ENCODE assay signal across 46 mouse cellular contexts in genomic region chr9:14726005-14726404, GRCm38 (mm10). TPM values are rescaled to one million over a fixed set of nuclear protein-coding genes. Genes with fewer than 3 reads are reported as not detected.
"Had no signal": no experiment of that assay in that cellular context is flagged by ENCODE, and none has a peak within 500 bp of the region (broad histone marks: within the 10 kb centered on the region; RNA-seq: fewer than 3 reads in every experiment).

No protein-coding gene starts in this region.

- H3K4me1 ChIP-seq: heart, embryonic 12.5 days; hindbrain, embryonic 12.5 days; intestine, embryonic 15.5 days had no signal

- ATAC-seq: hindbrain, embryonic 16.5 days; hindbrain, postnatal 0 days; inflammation-experienced regulatory T-cells, adult 6 months; intestine, embryonic 15.5 days; intestine, embryonic 16.5 days; intestine, postnatal 0 days had no signal

- DNase-seq: heart, postnatal 10 days; heart, postnatal 14 days; heart, postnatal 36 days; heart, postnatal 4 days; kidney, adult 11 months; kidney, adult 2 months; kidney, adult 8-10 months; kidney, adult 9 months; kidney, postnatal 10 days; kidney, postnatal 14 days; kidney, postnatal 25 days; kidney, postnatal 36 days; kidney, postnatal 4 days; layer of hippocampus, adult 9-11 months; layer of hippocampus, postnatal 36 days had no signal

- H3K9ac ChIP-seq: heart, embryonic 12.5 days; heart, embryonic 13.5 days; heart, embryonic 15.5 days; hindbrain, embryonic 12.5 days; hindbrain, embryonic 13.5 days; hindbrain, embryonic 14.5 days; hindbrain, embryonic 15.5 days; intestine, embryonic 15.5 days; kidney, embryonic 15.5 days had no signal

- H3K4me2 ChIP-seq: heart, embryonic 11.5 days; heart, embryonic 12.5 days; heart, embryonic 13.5 days; heart, embryonic 15.5 days; hindbrain, embryonic 12.5 days; hindbrain, embryonic 13.5 days; hindbrain, embryonic 14.5 days; hindbrain, embryonic 15.5 days; intestine, embryonic 15.5 days; kidney, embryonic 15.5 days had no signal

- H3K27me3 ChIP-seq: heart, embryonic 13.5 days; heart, embryonic 15.5 days; intestine, embryonic 15.5 days; kidney, embryonic 15.5 days had no signal

- H3K4me3 ChIP-seq: heart, embryonic 10.5 days; heart, embryonic 12.5 days; heart, embryonic 13.5 days; heart, embryonic 15.5 days; hindbrain, embryonic 10.5 days; hindbrain, embryonic 12.5 days; hindbrain, embryonic 13.5 days; hindbrain, embryonic 15.5 days; intestine, embryonic 15.5 days; kidney, embryonic 15.5 days; layer of hippocampus, adult 2 months; left cerebral cortex, adult 2 months had no signal

- H3K27ac ChIP-seq: heart, embryonic 10.5 days; heart, embryonic 13.5 days; heart, embryonic 15.5 days; hindbrain, embryonic 10.5 days; hindbrain, embryonic 12.5 days; hindbrain, embryonic 13.5 days; hindbrain, embryonic 14.5 days; hindbrain, embryonic 15.5 days; hindbrain, postnatal 0 days; intestine, embryonic 15.5 days; kidney, embryonic 15.5 days; kidney, postnatal 0 days; layer of hippocampus, adult 2 months; left cerebral cortex, adult 2 months had no signal

- H3K9me3 ChIP-seq: heart, embryonic 10.5 days; heart, embryonic 12.5 days; heart, embryonic 13.5 days; heart, embryonic 15.5 days; hindbrain, embryonic 10.5 days; hindbrain, embryonic 12.5 days; hindbrain, embryonic 13.5 days; hindbrain, embryonic 15.5 days; intestine, embryonic 15.5 days; kidney, embryonic 15.5 days had no signal

- H3K36me3 ChIP-seq: heart, embryonic 10.5 days; heart, embryonic 12.5 days; heart, embryonic 13.5 days; heart, embryonic 15.5 days; hindbrain, embryonic 10.5 days; hindbrain, embryonic 12.5 days; hindbrain, embryonic 13.5 days; hindbrain, embryonic 15.5 days; intestine, embryonic 15.5 days; kidney, embryonic 15.5 days had no signal

RNA-seq across cellular contexts. Expression of gene Piwil4, which starts 14.5 kb away (rescaled TPM):
- total RNA-seq: heart, postnatal 10 days; heart, postnatal 14 days; heart, postnatal 36 days; heart, postnatal 4 days; layer of hippocampus, adult 18-20 months; layer of hippocampus, adult 2 months; layer of hippocampus, adult 8-10 months; layer of hippocampus, postnatal 25 days; layer of hippocampus, postnatal 36 days; left cerebral cortex, adult 18-20 months; left cerebral cortex, adult 2 months had no signal
- polyA plus RNA-seq: heart, embryonic 10.5 days; heart, embryonic 11.5 days; kidney, embryonic 14.5 days had no signal

RNA-seq across cellular contexts. Expression of gene Fut4, which starts 26.2 kb away (rescaled TPM):
- polyA plus RNA-seq: inflammation-experienced regulatory T-cells, adult 6 months had no signal

RNA-seq across cellular contexts. Expression of gene 1700012B09Rik, which starts 44.8 kb away (rescaled TPM):
- total RNA-seq: heart, postnatal 10 days; heart, postnatal 14 days; heart, postnatal 36 days; heart, postnatal 4 days; hematopoietic stem cell, adult 5-6 weeks; layer of hippocampus, postnatal 36 days; left cerebral cortex, adult 18-20 months; left cerebral cortex, adult 2 months had no signal
- polyA plus RNA-seq: heart, embryonic 10.5 days; heart, embryonic 11.5 days; heart, embryonic 12.5 days; heart, embryonic 13.5 days; heart, embryonic 14.5 days; heart, postnatal 0 days; inflammation-experienced regulatory T-cells, adult 6 months; intestine, embryonic 14.5 days; intestine, embryonic 15.5 days; intestine, embryonic 16.5 days; intestine, postnatal 0 days; kidney, adult 2 months; kidney, embryonic 14.5 days; kidney, embryonic 15.5 days; kidney, embryonic 16.5 days; kidney, postnatal 0 days; large intestine, adult 2 months had no signal
